In genomic region chr2:75900281-75900680, GRCm38 (mm10) we compare ENCODE assay signal across 20 mouse cellular contexts. TPM values are rescaled to one million over a fixed set of nuclear protein-coding genes. Genes with fewer than 3 reads are reported as not detected.
DNase-seq lines count a peak whose midpoint lies in the region; ATAC-seq and TF ChIP-seq lines count a peak whose summit lies in the region.
"Had no signal": no experiment of that assay in that cellular context is flagged by ENCODE, and none has a peak within 500 bp of the region (broad histone marks: within the 10 kb centered on the region; RNA-seq: fewer than 3 reads in every experiment).

No protein-coding gene starts in this region.

- TF ChIP-seq POLR2A in liver, adult 2 months (IDR thresholded peaks at IDR 0.05; ENCODE audit: extremely low read depth, insufficient read depth, low read length), result no peak
- no peak for TF ChIP-seq POLR2A in cerebellum, adult 2 months (IDR thresholded peaks at IDR 0.05; ENCODE audit: borderline replicate concordance, insufficient read depth, low read length)

- 98% methylated on average over 1 of the region's 1 CpGs for WGBS in liver, adult 2 months
- WGBS in cerebellum, adult 2 months, result 100% methylated on average over 1 of the region's 1 CpGs

- H3K4me1 ChIP-seq in liver, adult 2 months (ENCODE audit: control insufficient read depth, insufficient read depth, low read length), result no peaks in the 10 kb centered on the region
- H3K4me1 ChIP-seq in cerebellum, adult 2 months (ENCODE audit: control insufficient read depth, insufficient read depth, low read length), result no peaks in the 10 kb centered on the region
- H3K4me1 ChIP-seq: embryonic facial prominence, embryonic 13.5 days; forebrain, embryonic 12.5 days; heart, embryonic 10.5 days; hindbrain, embryonic 10.5 days had no signal

- no peaks in the 10 kb centered on the region for H3K79me2 ChIP-seq in liver, adult 2 months (ENCODE audit: control insufficient read depth, insufficient read depth, low read length)

- 0 out of 2 replicates have a peak, but pooled peaks have one; percentile 1 for TF ChIP-seq CTCF in liver, adult 2 months (IDR thresholded peaks at IDR 0.05; ENCODE audit: low read depth, low read length)
- TF ChIP-seq CTCF in cerebellum, adult 2 months (IDR thresholded peaks at IDR 0.05; ENCODE audit: borderline replicate concordance, insufficient read depth, low read depth, low read length), result no peak

- no peak overlapping the region for H3K4me3 ChIP-seq in liver, adult 2 months (ENCODE audit: insufficient read depth, low read depth, low read length)
- H3K4me3 ChIP-seq in cerebellum, adult 2 months (replicated peaks; ENCODE audit: insufficient read depth, low read depth, low read length), result no peak overlapping the region
- H3K4me3 ChIP-seq: embryonic facial prominence, embryonic 13.5 days; forebrain, embryonic 12.5 days; heart, embryonic 10.5 days; hindbrain, embryonic 10.5 days had no signal

- no peak overlapping the region for H3K9ac ChIP-seq in liver, adult 2 months (ENCODE audit: low read depth, low read length)
- H3K9ac ChIP-seq: embryonic facial prominence, embryonic 13.5 days; forebrain, embryonic 12.5 days; hindbrain, embryonic 14.5 days had no signal

- H3K36me3 ChIP-seq in liver, adult 2 months (ENCODE audit: control insufficient read depth, insufficient read depth, low read length), result peaks cover 8% of the 10 kb centered on the region

- H3K27ac ChIP-seq in liver, adult 2 months (replicated peaks; ENCODE audit: insufficient read depth, low read depth, low read length), result no peak overlapping the region
- H3K27ac ChIP-seq in cerebellum, adult 2 months (ENCODE audit: insufficient read depth, low read length), result no peak overlapping the region
- H3K27ac ChIP-seq: embryonic facial prominence, embryonic 13.5 days; forebrain, embryonic 12.5 days; heart, embryonic 10.5 days; hindbrain, embryonic 10.5 days; hindbrain, embryonic 14.5 days had no signal

- no peaks in the 10 kb centered on the region for H3K27me3 ChIP-seq in liver, adult 2 months (ENCODE audit: control insufficient read depth, insufficient read depth, low read length)
- no peaks in the 10 kb centered on the region for H3K27me3 ChIP-seq in cerebellum, adult 2 months (ENCODE audit: control insufficient read depth, insufficient read depth, low read length)
- H3K27me3 ChIP-seq: embryonic facial prominence, embryonic 13.5 days; forebrain, embryonic 12.5 days had no signal

- ATAC-seq in megakaryocyte progenitor cell, adult 5-6 weeks (replicated peaks; ENCODE audit: poor library complexity), result peak; percentile 11; the same call in 1 of the 2 replicates
- ATAC-seq: forebrain, embryonic 16.5 days; intestine, embryonic 16.5 days had no signal

- DNase-seq in liver, adult 2 months (ENCODE audit: extremely low read depth, low read depth, low spot score), result no peak
- no peak for DNase-seq in liver
- DNase-seq in ES-CJ7 (ENCODE audit: low read depth, low spot score), result peak; percentile 64
- DNase-seq in NIH3T3 (ENCODE audit: low read depth), result peak; percentile 8
- no peak for DNase-seq in frontal cortex, postnatal 14 days (ENCODE audit: low spot score in 2 of 2)
- DNase-seq in cerebellum, adult 2 months, result no peak
- no peak for DNase-seq in kidney, adult 8-10 months
- DNase-seq: adrenal gland, postnatal 10 days; cerebellum, adult 11 months; cerebellum, adult 9-10 months; cerebellum, postnatal 25 days; gastrocnemius, postnatal 25 days had no signal

RNA-seq across cellular contexts. Expression of gene Ttc30b, which starts 38.1 kb away (rescaled TPM):
- 5.5 and 8.7 TPM in 2 replicates for total RNA-seq in liver, adult 2 months (2014; rRNA removed)
- 3.5 and 4.1 TPM in 2 replicates for polyA plus RNA-seq in liver, adult 2 months (2012; rRNA removed)
- total RNA-seq in megakaryocyte progenitor cell, adult 5-6 weeks (2015), result 2.1 and 3.2 TPM in 2 replicates
- 1.7 and 2.3 TPM in 2 replicates for total RNA-seq in megakaryocyte progenitor cell, adult 5-6 weeks (2017)
- 11.2 and 14.2 TPM in 2 replicates for polyA plus RNA-seq in cerebellum, adult 2 months (2012; rRNA removed)

Comparison
In these comparisons a context has a peak if more than half of its experiments do, and no peak if none do; other contexts are left out.
1. DNase-seq: peak in ES-CJ7 (single experiment) and NIH3T3 (single experiment); none in liver, adult 2 months (single experiment), liver (single experiment), frontal cortex, postnatal 14 days (0 of 2), cerebellum, adult 2 months (0 of 2) and kidney, adult 8-10 months (0 of 2).